Mouse (Mus musculus) G1E-ER4 (cell line): Measurements from ENCODE around the gene Hivep3. TPM values are rescaled to one million over a fixed set of nuclear protein-coding genes. Genes with fewer than 3 reads are reported as not detected.

Experiments used
- GATA1 ChIP-seq: IDR thresholded peaks from one replicate; pipeline ENCODE4 v1.8.0; 2012; ENCODE audit warnings: low read length, inconsistent platforms
- polyA plus RNA-seq: library from polyadenylated mRNA; stranded (reverse); fragments of >175 nt; gene quantifications from 2 replicates; pipeline ENCODE4 v1.2.3, GENCODE M21; 2012

Gene Hivep3
- polyA plus RNA-seq, 1 experiment = not detected

DNA sequence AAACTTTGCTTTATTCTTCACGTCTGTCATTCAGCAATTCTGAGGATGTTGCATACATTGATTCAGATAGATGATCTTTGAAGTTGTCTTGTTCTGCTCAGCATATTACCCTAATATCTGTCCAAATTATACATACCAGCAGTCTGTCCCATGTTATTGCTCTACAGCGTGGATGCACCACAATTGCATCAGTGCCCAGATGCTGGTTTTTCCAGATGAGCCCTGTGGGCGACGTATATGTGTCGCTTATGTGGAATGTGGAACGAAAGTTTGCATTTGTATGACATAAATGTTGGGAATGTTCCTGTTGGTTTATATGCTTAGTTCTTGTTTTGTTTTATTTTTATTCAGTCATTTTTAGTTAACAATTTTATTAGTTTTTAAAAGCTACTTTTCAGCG is 221.4 kb downstream of the Hivep3 start:
- no peak for TF ChIP-seq GATA1

GRCm38 (mm10) chr4:119957970-119958369 is 224.4 kb downstream of the Hivep3 start:
- TF ChIP-seq GATA1 = no peak

GRCm38 (mm10) chr4:119959293-119959692 is 225.7 kb downstream of the Hivep3 start:
- no peak for TF ChIP-seq GATA1

- no peak for TF ChIP-seq GATA1
Measured at GRCm38 (mm10) chr4:119959873-119960272, 226.3 kb downstream of the Hivep3 start.

DNA sequence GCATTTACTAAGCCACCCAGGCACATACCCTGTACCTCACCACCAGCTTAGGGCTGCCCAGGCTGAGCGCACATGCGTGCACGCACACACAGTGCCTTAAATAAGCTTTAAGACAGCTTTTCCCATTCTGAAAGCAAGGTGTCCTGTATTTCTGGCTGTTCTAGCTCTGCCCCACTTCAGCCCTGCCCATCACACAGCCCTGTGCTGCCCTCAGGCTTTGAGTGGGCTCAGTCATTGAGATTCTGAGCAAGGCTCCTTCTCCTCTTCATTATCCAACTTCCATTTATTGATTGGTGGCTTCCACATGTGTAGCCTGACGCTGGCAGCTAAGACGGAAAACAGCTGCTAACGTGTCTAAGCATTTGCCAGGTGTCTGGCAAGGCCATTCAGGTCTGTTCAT is 226.9 kb downstream of the Hivep3 start:
- no peak for TF ChIP-seq GATA1

DNA sequence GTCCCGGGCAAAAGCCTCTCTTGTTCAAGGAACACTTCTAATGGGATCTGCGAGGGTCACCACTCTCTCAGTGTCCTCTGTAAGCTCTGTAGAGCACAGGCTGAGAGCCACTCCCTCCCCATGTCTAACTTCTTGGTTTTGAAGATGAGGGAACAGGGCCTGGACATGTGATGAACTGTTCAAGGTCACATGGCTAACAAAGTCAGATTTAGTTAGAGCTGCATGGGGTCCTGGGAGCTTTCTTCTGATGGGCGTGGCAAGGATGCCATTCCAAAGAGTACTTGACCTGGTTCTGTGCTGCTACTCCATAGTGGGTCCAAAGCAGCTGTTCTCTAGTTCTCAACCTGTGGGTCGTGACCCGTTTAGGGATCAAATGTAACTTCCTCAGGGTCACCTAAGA is 227.6 kb downstream of the Hivep3 start:
- no peak for TF ChIP-seq GATA1

DNA sequence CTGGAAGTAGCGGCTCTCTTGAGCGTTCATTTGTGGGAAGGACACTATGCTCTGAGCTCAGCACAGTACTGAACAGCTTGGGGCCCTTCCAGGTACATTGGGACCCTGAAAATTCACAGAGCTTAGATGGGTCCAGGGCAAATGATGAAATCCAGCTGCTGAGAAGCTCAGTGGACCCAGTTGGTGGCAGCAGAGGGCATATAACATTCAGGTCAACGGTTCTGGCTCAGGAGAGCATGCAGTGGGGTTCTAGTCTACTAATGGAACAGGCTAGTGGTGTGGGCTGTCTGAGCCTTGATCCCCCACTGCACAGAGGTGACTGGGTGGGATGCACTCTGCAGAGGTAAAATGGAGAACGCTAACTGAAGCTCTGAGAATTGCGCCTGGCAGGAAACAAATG is 228.5 kb downstream of the Hivep3 start:
- no peak for TF ChIP-seq GATA1

DNA sequence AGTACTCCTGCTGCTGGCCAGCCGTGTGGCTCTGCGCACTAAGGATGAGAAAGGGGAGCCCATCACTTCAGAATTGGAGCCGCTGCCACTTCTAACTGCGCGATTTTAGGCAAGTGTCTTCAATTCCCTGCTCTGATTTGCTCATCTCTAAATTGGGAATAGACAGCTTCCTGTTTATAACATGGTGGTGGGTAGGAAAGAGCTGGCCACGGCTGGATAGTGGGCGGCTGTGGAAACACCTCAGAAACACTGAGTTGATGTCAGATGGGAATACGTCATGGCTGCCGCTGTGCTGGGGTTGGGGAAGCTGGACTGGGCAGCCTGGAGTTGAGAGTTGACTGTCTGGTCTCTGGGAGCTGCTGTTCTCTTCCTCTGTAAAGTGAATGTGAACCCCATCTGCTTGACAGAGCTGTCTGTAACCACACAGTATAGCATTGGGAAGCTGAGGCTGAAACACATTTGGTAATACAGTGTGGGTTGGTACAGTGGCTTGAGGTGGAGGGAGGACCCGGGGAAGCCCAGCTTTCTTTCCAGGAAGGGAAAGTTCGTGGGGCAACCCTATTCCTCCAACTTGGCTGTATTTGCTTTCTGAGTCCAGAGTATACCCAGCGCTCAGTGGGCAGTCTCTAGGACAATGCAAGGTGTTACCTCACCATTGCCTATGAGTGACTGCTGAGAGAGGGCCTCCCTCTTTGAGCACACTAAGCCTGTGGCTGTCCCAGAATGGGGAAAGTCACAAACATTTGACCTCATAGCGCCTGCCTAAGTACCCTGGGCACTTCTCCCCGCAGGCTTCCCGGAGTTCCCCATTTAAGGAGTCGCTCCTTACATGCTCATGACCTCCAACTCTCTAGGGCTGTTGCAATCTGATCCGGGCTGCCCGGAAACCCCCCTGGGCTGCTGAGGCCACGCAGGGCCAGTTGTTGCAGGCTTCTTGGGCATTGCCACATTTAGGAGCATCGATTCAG is 232.8 kb downstream of the Hivep3 start:
- no peak for TF ChIP-seq GATA1

DNA sequence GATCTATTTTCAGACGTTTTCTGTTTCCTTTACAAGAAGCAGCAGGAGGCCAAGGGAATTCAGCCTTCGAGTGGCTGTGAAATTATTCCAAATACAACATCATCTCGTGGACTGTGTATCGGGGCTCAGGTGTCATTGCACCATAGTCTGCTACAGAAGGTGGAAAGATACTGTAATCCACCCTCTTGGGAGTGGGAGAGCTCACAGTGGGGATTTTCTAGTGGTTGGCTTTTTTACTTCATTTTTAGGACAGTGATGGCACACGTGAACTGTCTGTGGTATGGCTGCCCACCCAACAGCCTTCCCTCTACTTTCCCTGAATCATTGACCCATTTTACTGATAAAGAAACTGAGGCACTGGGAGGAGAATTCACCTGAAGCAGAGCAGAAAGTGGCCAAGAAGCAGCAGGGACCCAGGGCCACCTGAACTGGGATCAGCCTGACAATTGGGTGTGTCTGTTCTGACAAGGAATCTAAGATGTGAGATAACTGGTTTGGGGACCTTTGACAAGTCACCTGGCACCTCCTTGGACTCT is 233.6 kb downstream of the Hivep3 start:
- TF ChIP-seq GATA1 = no peak

DNA sequence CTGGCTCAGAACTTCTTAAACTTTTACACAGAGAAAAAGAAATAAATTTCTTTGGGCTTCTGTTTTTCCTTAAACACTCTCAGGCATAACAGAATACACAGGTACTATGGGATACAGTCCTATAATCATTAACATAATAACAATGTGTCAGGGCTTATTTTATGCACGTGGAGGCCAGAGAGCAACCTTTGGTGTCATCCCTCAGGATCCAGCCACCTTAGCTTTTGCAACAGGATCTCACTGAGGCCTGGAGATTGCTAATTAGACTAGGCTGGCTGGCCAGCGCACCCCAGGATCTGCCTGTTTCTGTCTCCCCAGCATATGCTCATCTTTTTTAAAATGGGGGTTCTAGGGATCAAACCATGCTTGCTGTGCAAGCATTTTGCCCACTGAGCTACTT is 234.1 kb downstream of the Hivep3 start:
- TF ChIP-seq GATA1 = no peak

- TF ChIP-seq GATA1 = no peak
Measured at GRCm38 (mm10) chr4:119968071-119968470, 234.5 kb downstream of the Hivep3 start.

DNA sequence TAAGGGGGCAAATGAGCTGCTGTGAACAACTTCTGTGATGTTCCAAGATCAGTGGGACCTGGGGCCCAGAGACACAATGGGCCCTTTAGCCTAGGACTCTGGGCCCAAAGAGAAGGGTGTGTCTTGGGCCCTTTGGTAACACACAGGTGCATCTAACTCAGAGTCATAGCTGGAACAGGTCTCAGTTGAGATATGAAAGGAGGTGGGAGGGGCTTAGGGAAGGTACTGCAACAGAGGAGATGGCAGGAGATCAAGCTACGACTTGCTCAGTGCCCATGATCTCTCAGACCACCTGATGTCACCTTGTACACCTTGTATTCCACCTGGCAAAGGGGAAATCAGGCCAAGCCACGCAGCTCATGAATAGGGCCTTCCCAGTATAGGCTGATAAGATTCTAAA is 235.3 kb downstream of the Hivep3 start:
- no peak for TF ChIP-seq GATA1

DNA sequence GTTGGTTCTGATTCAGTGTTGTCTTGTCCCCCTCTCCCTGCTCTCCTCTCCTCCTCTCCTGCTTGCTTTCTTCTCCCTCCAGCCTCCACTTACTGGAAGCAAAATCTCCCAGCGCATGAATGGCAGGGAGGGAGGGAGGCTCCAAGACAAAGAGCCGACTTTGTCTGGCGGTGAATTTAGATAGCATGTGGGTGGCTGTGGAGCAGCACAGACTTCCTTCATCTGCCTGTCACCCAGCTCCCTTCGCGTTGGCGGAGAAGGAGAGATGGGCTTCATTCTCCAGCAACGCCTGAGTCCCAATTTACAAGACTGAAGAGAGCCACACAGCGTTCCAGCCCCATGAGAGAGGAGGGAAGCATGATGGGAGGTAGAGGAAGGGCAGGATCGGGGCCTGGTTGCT is 236.6 kb downstream of the Hivep3 start:
- no peak for TF ChIP-seq GATA1

GRCm38 (mm10) chr4:119972375-119972774 is 238.8 kb downstream of the Hivep3 start:
- TF ChIP-seq GATA1 = no peak

DNA sequence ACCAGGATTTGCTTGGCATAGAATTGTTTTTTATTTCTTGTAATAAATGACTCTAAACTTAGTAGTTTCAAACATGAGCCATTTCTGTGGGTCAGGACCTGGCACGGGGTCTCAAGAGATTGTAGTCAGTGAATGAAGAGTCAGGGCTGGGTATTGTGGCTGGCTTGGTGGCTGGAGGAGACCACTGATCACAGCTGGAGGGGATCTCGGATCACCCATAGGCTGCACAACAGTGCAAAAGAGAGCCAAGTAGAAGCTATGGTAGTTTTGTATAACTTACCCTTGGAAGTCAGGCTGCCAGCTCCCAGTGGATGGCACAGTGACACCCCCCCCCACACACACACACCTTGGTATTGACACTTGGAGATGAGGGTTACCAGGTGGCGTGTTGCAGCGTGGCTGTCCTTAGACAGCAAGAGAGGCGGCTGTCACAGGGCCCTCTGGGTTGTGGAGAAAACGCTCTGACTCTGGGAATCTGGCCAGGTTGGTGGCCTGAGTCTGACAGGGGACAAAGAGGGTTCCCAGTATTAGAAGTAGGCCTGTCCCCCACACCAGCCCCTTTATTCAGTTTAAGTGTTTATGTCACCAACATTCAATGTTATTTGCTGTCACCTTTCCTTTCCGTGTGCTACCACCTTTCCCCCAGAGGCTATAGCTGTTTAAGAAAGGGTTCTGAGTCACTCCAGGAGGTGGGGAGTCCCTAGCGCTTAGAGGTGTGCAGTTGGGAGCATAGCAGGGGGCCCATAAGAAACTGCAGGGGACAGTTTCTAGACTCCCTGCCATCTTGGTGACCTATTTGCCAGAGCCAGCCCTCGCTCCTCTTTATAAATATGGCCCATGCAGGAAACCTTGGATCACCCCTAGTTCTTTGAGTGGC is 240.4 kb downstream of the Hivep3 start:
- no peak for TF ChIP-seq GATA1

GRCm38 (mm10) chr4:119975242-119975641 is 241.7 kb downstream of the Hivep3 start:
- no peak for TF ChIP-seq GATA1
